Mouse (Mus musculus): ENCODE measurements around the gene Kmt5b.
A peak's percentile ranks its signal among the peaks of the same experiment; 100 is the strongest.

The Kmt5b gene

GRCm38 (mm10) chr19:3767276-3767780 lies at the start of gene Kmt5b:
Gene Kmt5b (plus strand): TSS chr19:3767421.
- DNase-seq (ENCODE audit: low spot score), result peak; percentile 53

GRCm38 (mm10) chr19:3718481-3719361 lies 48.5 kb upstream of the Kmt5b start:
- DNase-seq (ENCODE audit: low spot score), result peak; percentile 72

- DNase-seq (ENCODE audit: low spot score), result peak; percentile 72
Measured at GRCm38 (mm10) chr19:3719362-3719891, 47.8 kb upstream of the Kmt5b start.

- no peak for DNase-seq (ENCODE audit: low spot score)
Measured at GRCm38 (mm10) chr19:3723170-3723569, 44.1 kb upstream of the Kmt5b start.

- peak; percentile 38 for DNase-seq (ENCODE audit: low spot score)
Measured at GRCm38 (mm10) chr19:3723904-3724303, 43.3 kb upstream of the Kmt5b start.

GRCm38 (mm10) chr19:3724779-3725178 lies 42.4 kb upstream of the Kmt5b start:
- peak; percentile 76 for DNase-seq (ENCODE audit: low spot score)

GRCm38 (mm10) chr19:3728901-3729300 lies 38.3 kb upstream of the Kmt5b start:
- no peak for DNase-seq (ENCODE audit: low spot score)

- DNase-seq (ENCODE audit: low spot score), result no peak
Measured at GRCm38 (mm10) chr19:3730781-3731646, 36.2 kb upstream of the Kmt5b start.

GRCm38 (mm10) chr19:3736001-3736400 lies 31.2 kb upstream of the Kmt5b start:
- DNase-seq (ENCODE audit: low spot score), result no peak

GRCm38 (mm10) chr19:3739650-3740049 lies 27.6 kb upstream of the Kmt5b start:
- DNase-seq (ENCODE audit: low spot score), result no peak

GRCm38 (mm10) chr19:3742716-3743115 lies 24.5 kb upstream of the Kmt5b start:
- no peak for DNase-seq (ENCODE audit: low spot score)

GRCm38 (mm10) chr19:3743362-3743761 lies 23.9 kb upstream of the Kmt5b start:
- DNase-seq (ENCODE audit: low spot score), result no peak

GRCm38 (mm10) chr19:3743851-3744512 lies 23.2 kb upstream of the Kmt5b start:
- peak; percentile 58 for DNase-seq (ENCODE audit: low spot score)

- no peak for DNase-seq (ENCODE audit: low spot score)
Measured at GRCm38 (mm10) chr19:3752621-3753239, 14.5 kb upstream of the Kmt5b start.

GRCm38 (mm10) chr19:3753240-3753633 lies 14.0 kb upstream of the Kmt5b start:
- DNase-seq (ENCODE audit: low spot score), result no peak

- DNase-seq (ENCODE audit: low spot score), result no peak
Measured at GRCm38 (mm10) chr19:3753738-3754137, 13.5 kb upstream of the Kmt5b start.

GRCm38 (mm10) chr19:3757861-3758260 lies 9.4 kb upstream of the Kmt5b start:
- DNase-seq (ENCODE audit: low spot score), result no peak

- no peak for DNase-seq (ENCODE audit: low spot score)
Measured at GRCm38 (mm10) chr19:3765221-3765820, 1.9 kb upstream of the Kmt5b start.

GRCm38 (mm10) chr19:3766378-3766777 lies 843 bp upstream of the Kmt5b start:
- DNase-seq (ENCODE audit: low spot score), result no peak

- peak; percentile 88 for DNase-seq (ENCODE audit: low spot score)
Measured at GRCm38 (mm10) chr19:3767781-3768696, 818 bp downstream of the Kmt5b start.

Measured in urinary bladder, postnatal 14 days (tissue).